Mouse (Mus musculus): ENCODE data around the gene Kcnq1.

GRCm38 (mm10) chr7:143458963-143459331 lies 352.8 kb downstream of the Kcnq1 start:
- TF ChIP-seq POLR2A (IDR thresholded peaks at IDR 0.05; ENCODE audit: extremely low read depth, insufficient read depth, low read length), result no peak
- no peak for TF ChIP-seq CTCF (IDR thresholded peaks at IDR 0.05; ENCODE audit: extremely low read depth, insufficient read depth, low read length)
